Mouse (Mus musculus) stomach, postnatal 0 days (tissue): ENCODE results near the gene Lcn5. TPM values are rescaled to one million over a fixed set of nuclear protein-coding genes. Genes with fewer than 3 reads are reported as not detected.

Experiments used
- ATAC-seq: fragments of 200-750 bp; cut with Nextera tagmentation; 2 replicates; pipeline ENCODE4 v1.8.0; 2017; ENCODE audit not compliant: low FRiP score, low TSS enrichment
- DNase-seq: peaks from one replicate; pipeline ENCODE4 v3.0.0-alpha.2; 2016; ENCODE audit warnings: low spot score
- H3K27ac ChIP-seq: fragments of 300-500 bp; sonication (generic); replicated peaks from 2 replicates; pipeline ENCODE4 v1.5.1; 2014; ENCODE audit warnings: mild to moderate bottlenecking, control low read depth
- H3K27me3 ChIP-seq: fragments of 300-500 bp; sonication (generic); 2 replicates; pipeline ENCODE4 v1.6.1; 2014; ENCODE audit warnings: low read length; ENCODE audit not compliant: control insufficient read depth, insufficient read depth
- H3K36me3 ChIP-seq: fragments of 300-500 bp; sonication (generic); 2 replicates; pipeline ENCODE4 v1.6.1; 2014; ENCODE audit warnings: low read length, mixed read lengths; ENCODE audit not compliant: control insufficient read depth, insufficient read depth
- H3K4me1 ChIP-seq: fragments of 300-500 bp; sonication (generic); replicated peaks from 2 replicates; pipeline ENCODE4 v1.6.1; 2014; ENCODE audit warnings: antibody characterized with exemption; ENCODE audit not compliant: control insufficient read depth, insufficient read depth
- H3K4me2 ChIP-seq: fragments of 300-500 bp; sonication (generic); replicated peaks from 2 replicates; pipeline ENCODE4 v1.6.1; 2014; ENCODE audit warnings: low read depth, mild to moderate bottlenecking, control low read depth, moderate library complexity
- H3K4me3 ChIP-seq: fragments of 300-500 bp; sonication (generic); 2 replicates; pipeline ENCODE4 v1.5.1; 2014; ENCODE audit warnings: low read depth, low read length, control low read depth
- H3K9ac ChIP-seq: fragments of 300-500 bp; sonication (generic); 2 replicates; pipeline ENCODE4 v1.6.1; 2014; ENCODE audit warnings: mild to moderate bottlenecking, low read length, control low read depth, mixed read lengths
- H3K9me3 ChIP-seq: fragments of 300-500 bp; sonication (generic); 2 replicates; pipeline ENCODE4 v1.6.1; 2016; ENCODE audit warnings: low read length; ENCODE audit not compliant: control insufficient read depth
- CTCF ChIP-seq: IDR thresholded peaks from 2 replicates; pipeline ENCODE4 v1.5.1; 2016; ENCODE audit warnings: antibody characterized with exemption, low read depth, mild to moderate bottlenecking, moderate library complexity
- EP300 ChIP-seq: optimal IDR thresholded peaks from 2 replicates; pipeline ENCODE3; 2016; ENCODE audit warnings: antibody characterized with exemption
- WGBS: fragments of 180-500 bp; shearing (Covaris S2); extraction: QIAGEN DNeasy Blood & Tissue Kit; methylation state at CpG from one replicate; pipeline ENCODE4 v1.1.7; 2014; 5-methylcytosine and 5-hydroxymethylcytosine counted together
- polyA plus RNA-seq: library from polyadenylated mRNA; unstranded; fragments of >200 nt; fragmentation: Nextera tagmentation; extraction: Ambion mirVana; gene quantifications from 2 replicates; pipeline ENCODE4 v1.2.1, GENCODE M21; 2015

Lcn5 gene
- polyA plus RNA-seq = not detected in 2 replicates

- Histone ChIP-seq H3K4me3 (no peak within 1 kb of the TSS), H3K4me2 (no peak within 1 kb of the TSS), H3K9me3 (no peaks in the 10 kb centered on the region), H3K27me3 (no peaks in the 10 kb centered on the region), H3K4me1 (no peaks in the 10 kb centered on the region), H3K36me3 (no peaks in the 10 kb centered on the region), H3K27ac (no peak within 1 kb of the TSS), H3K9ac (no peak within 1 kb of the TSS)
- no peak for TF ChIP-seq EP300
- no peak for TF ChIP-seq CTCF
- ATAC-seq = no peak
- DNase-seq = no peak
Measured at GRCm38 (mm10) chr2:25657652-25658051, at the start of gene Lcn5. TSS of gene Lcn5 (plus strand) at chr2:25657952.

GRCm38 (mm10) chr2:25608671-25609070, 49.1 kb upstream of the Lcn5 start:
- ATAC-seq (peak; percentile 31; the same call in 1 of the 2 replicates), DNase-seq (no peak)
- Histone ChIP-seq H3K27me3 (no peaks in the 10 kb centered on the region), H3K36me3 (no peaks in the 10 kb centered on the region), H3K27ac (0 out of 2 replicates have a peak overlapping the region, but pooled peaks have one; percentile 50), H3K9ac (no peak overlapping the region), H3K4me2 (peak overlapping the region; percentile 50), H3K4me3 (peak overlapping the region; percentile 99), H3K9me3 (no peaks in the 10 kb centered on the region), H3K4me1 (peaks cover 9% of the 10 kb centered on the region; the same call in 1 of the 2 replicates)
- 53% methylated on average over 10 of the region's 10 CpGs for WGBS
- no peak for TF ChIP-seq CTCF
- no peak for TF ChIP-seq EP300

- Histone ChIP-seq H3K4me3 (peak overlapping the region; percentile 17; the same call in 1 of the 2 replicates), H3K9me3 (no peaks in the 10 kb centered on the region), H3K4me2 (peak overlapping the region; percentile 23), H3K27me3 (no peaks in the 10 kb centered on the region), H3K36me3 (no peaks in the 10 kb centered on the region), H3K9ac (no peak overlapping the region), H3K27ac (no peak overlapping the region), H3K4me1 (no peaks in the 10 kb centered on the region)
- WGBS = 15% methylated on average over 22 of the region's 22 CpGs
- TF ChIP-seq EP300 (no peak), CTCF (no peak)
- DNase-seq (no peak), ATAC-seq (no peak)
Measured at GRCm38 (mm10) chr2:25616398-25616797, 41.4 kb upstream of the Lcn5 start.

GRCm38 (mm10) chr2:25617578-25617977, 40.2 kb upstream of the Lcn5 start, which contains the start of gene Ccdc183:
TSS of gene Ccdc183 (minus strand) at chr2:25617678.
- no peaks in the 10 kb centered on the region for H3K27me3 ChIP-seq
- 76% methylated on average over 3 of the region's 3 CpGs for WGBS
- no peak within 1 kb of the TSS for H3K4me2 ChIP-seq
- no peak for ATAC-seq
- H3K4me3 ChIP-seq = no peak within 1 kb of the TSS
- DNase-seq = no peak
- no peaks in the 10 kb centered on the region for H3K36me3 ChIP-seq
- no peaks in the 10 kb centered on the region for H3K9me3 ChIP-seq
- no peaks in the 10 kb centered on the region for H3K4me1 ChIP-seq
- TF ChIP-seq EP300 (no peak), CTCF (no peak)
- no peak within 1 kb of the TSS for H3K9ac ChIP-seq
- no peak within 1 kb of the TSS for H3K27ac ChIP-seq

GRCm38 (mm10) chr2:25620386-25620785, 37.4 kb upstream of the Lcn5 start:
- Histone ChIP-seq H3K27ac (no peak overlapping the region), H3K4me3 (no peak overlapping the region), H3K27me3 (no peaks in the 10 kb centered on the region), H3K4me1 (no peaks in the 10 kb centered on the region), H3K9ac (no peak overlapping the region), H3K9me3 (no peaks in the 10 kb centered on the region), H3K4me2 (no peak overlapping the region), H3K36me3 (no peaks in the 10 kb centered on the region)
- 74% methylated on average over 6 of the region's 6 CpGs for WGBS
- ATAC-seq (no peak), DNase-seq (no peak)
- no peak for TF ChIP-seq EP300
- TF ChIP-seq CTCF = no peak

GRCm38 (mm10) chr2:25620852-25621228, 36.9 kb upstream of the Lcn5 start:
- Histone ChIP-seq H3K9ac (peak overlapping the region; percentile 65; the same call in 1 of the 2 replicates), H3K27me3 (no peaks in the 10 kb centered on the region), H3K4me1 (no peaks in the 10 kb centered on the region), H3K9me3 (no peaks in the 10 kb centered on the region), H3K27ac (0 out of 2 replicates have a peak overlapping the region, but pooled peaks have one; percentile 13), H3K36me3 (no peaks in the 10 kb centered on the region), H3K4me3 (no peak overlapping the region), H3K4me2 (peak overlapping the region; percentile 86; the same call in 1 of the 2 replicates)
- ATAC-seq (no peak), DNase-seq (no peak)
- TF ChIP-seq EP300 (no peak), CTCF (no peak)
- WGBS = 70% methylated on average over 4 of the region's 4 CpGs
